Mouse (Mus musculus) hindbrain, embryonic 12.5 days (tissue): ENCODE measurements around the gene Suclg2. TPM values are rescaled to one million over a fixed set of nuclear protein-coding genes. Genes with fewer than 3 reads are reported as not detected.

Experiments used
- ATAC-seq: fragments of 200-750 bp; cut with Nextera tagmentation; 2 replicates; pipeline ENCODE4 v1.8.0; 2017; ENCODE audit warnings: moderate TSS enrichment; ENCODE audit not compliant: low FRiP score
- H3K27ac ChIP-seq: fragments of 300-500 bp; sonication (generic); 2 replicates; pipeline ENCODE4 v1.5.1; 2016; ENCODE audit warnings: mild to moderate bottlenecking
- H3K27me3 ChIP-seq: fragments of 300-500 bp; sonication (generic); 2 replicates; pipeline ENCODE4 v1.6.1; 2016; ENCODE audit warnings: mild to moderate bottlenecking
- H3K36me3 ChIP-seq: fragments of 300-500 bp; sonication (generic); 2 replicates; pipeline ENCODE4 v1.6.1; 2016; ENCODE audit warnings: mild to moderate bottlenecking
- H3K4me1 ChIP-seq: fragments of 300-500 bp; sonication (generic); 2 replicates; pipeline ENCODE4 v1.6.1; 2016
- H3K4me2 ChIP-seq: fragments of 300-500 bp; sonication (generic); replicated peaks from 2 replicates; pipeline ENCODE4 v1.6.1; 2016; ENCODE audit warnings: mild to moderate bottlenecking
- H3K4me3 ChIP-seq: fragments of 300-500 bp; sonication (generic); 2 replicates; pipeline ENCODE4 v1.5.1; 2016; ENCODE audit warnings: mild to moderate bottlenecking
- H3K9ac ChIP-seq: fragments of 300-500 bp; sonication (generic); 2 replicates; pipeline ENCODE4 v1.6.1; 2016; ENCODE audit warnings: mild to moderate bottlenecking, moderate library complexity
- H3K9me3 ChIP-seq: fragments of 300-500 bp; sonication (generic); replicated peaks from 2 replicates; pipeline ENCODE4 v1.6.1; 2016; ENCODE audit warnings: mild to moderate bottlenecking
- WGBS: fragments of 180-500 bp; shearing (Covaris S2); methylation state at CpG from one replicate; pipeline ENCODE4 v1.1.7; 2016; 5-methylcytosine and 5-hydroxymethylcytosine counted together
- polyA plus RNA-seq: library from polyadenylated mRNA; unstranded; fragments of >200 nt; fragmentation: Nextera tagmentation; extraction: Ambion mirVana; gene quantifications from 2 replicates; pipeline ENCODE4 v1.2.1, GENCODE M21; 2016

Gene Suclg2
- polyA plus RNA-seq, 1 experiment from 2014 or later: 32.5 TPM

- no peaks in the 10 kb centered on the region for H3K27me3 ChIP-seq
- 58% methylated on average over 7 of the region's 7 CpGs for WGBS
- no peak overlapping the region for H3K4me2 ChIP-seq
- H3K36me3 ChIP-seq: no peaks in the 10 kb centered on the region
- ATAC-seq: 0 out of 2 replicates have a peak, but pooled peaks have one; percentile 22
- H3K9me3 ChIP-seq: no peaks in the 10 kb centered on the region
- peak overlapping the region; percentile 12; the same call in 1 of the 2 replicates for H3K27ac ChIP-seq
- no peak overlapping the region for H3K9ac ChIP-seq
- H3K4me3 ChIP-seq: no peak overlapping the region
- no peaks in the 10 kb centered on the region for H3K4me1 ChIP-seq
Observed at GRCm38 (mm10) chr6:95469521-95469920, 249.1 kb downstream of the Suclg2 start.

GRCm38 (mm10) chr6:95465322-95465721, 253.3 kb downstream of the Suclg2 start:
- no peak overlapping the region for H3K4me3 ChIP-seq
- H3K4me1 ChIP-seq: 0 out of 2 replicates have a peak, but pooled peaks cover 7% of the 10 kb centered on the region
- no peak overlapping the region for H3K27ac ChIP-seq
- no peak for ATAC-seq
- H3K27me3 ChIP-seq: no peaks in the 10 kb centered on the region
- WGBS: 85% methylated on average over 4 of the region's 4 CpGs
- no peaks in the 10 kb centered on the region for H3K9me3 ChIP-seq
- no peaks in the 10 kb centered on the region for H3K36me3 ChIP-seq
- no peak overlapping the region for H3K4me2 ChIP-seq
- no peak overlapping the region for H3K9ac ChIP-seq

- no peak for ATAC-seq
Observed at GRCm38 (mm10) chr6:95459372-95459771, 259.2 kb downstream of the Suclg2 start.

GRCm38 (mm10) chr6:95446151-95446550, 272.4 kb downstream of the Suclg2 start:
- ATAC-seq: no peak
- Histone ChIP-seq H3K36me3 (no peaks in the 10 kb centered on the region), H3K4me1 (no peaks in the 10 kb centered on the region), H3K9ac (no peak overlapping the region), H3K4me2 (no peak overlapping the region), H3K9me3 (no peaks in the 10 kb centered on the region), H3K4me3 (no peak overlapping the region), H3K27ac (no peak overlapping the region), H3K27me3 (no peaks in the 10 kb centered on the region)
- 83% methylated on average over 2 of the region's 2 CpGs for WGBS

More at GRCm38 (mm10) chr6:95459372-95459771, 259.2 kb downstream of the Suclg2 start:
- H3K27me3 ChIP-seq: no peaks in the 10 kb centered on the region
- H3K36me3 ChIP-seq: no peaks in the 10 kb centered on the region
- WGBS: 65% methylated on average over 3 of the region's 3 CpGs
- H3K4me3 ChIP-seq: no peak overlapping the region
- H3K9me3 ChIP-seq: no peaks in the 10 kb centered on the region
- 0 out of 2 replicates have a peak, but pooled peaks cover 7% of the 10 kb centered on the region for H3K4me1 ChIP-seq
- H3K4me2 ChIP-seq: no peak overlapping the region
- no peak overlapping the region for H3K9ac ChIP-seq
- H3K27ac ChIP-seq: no peak overlapping the region

GRCm38 (mm10) chr6:95445036-95445435, 273.6 kb downstream of the Suclg2 start:
- no peak overlapping the region for H3K27ac ChIP-seq
- no peak overlapping the region for H3K9ac ChIP-seq

More at GRCm38 (mm10) chr6:95445036-95445435, 273.6 kb downstream of the Suclg2 start:
- H3K4me2 ChIP-seq: no peak overlapping the region
- no peak overlapping the region for H3K4me3 ChIP-seq
- H3K36me3 ChIP-seq: no peaks in the 10 kb centered on the region
- 84% methylated on average over 4 of the region's 4 CpGs for WGBS
- no peaks in the 10 kb centered on the region for H3K9me3 ChIP-seq
- no peaks in the 10 kb centered on the region for H3K27me3 ChIP-seq
- no peak for ATAC-seq
- no peaks in the 10 kb centered on the region for H3K4me1 ChIP-seq
